Mouse (Mus musculus): ENCODE data around the gene Catsperg1.

DNA sequence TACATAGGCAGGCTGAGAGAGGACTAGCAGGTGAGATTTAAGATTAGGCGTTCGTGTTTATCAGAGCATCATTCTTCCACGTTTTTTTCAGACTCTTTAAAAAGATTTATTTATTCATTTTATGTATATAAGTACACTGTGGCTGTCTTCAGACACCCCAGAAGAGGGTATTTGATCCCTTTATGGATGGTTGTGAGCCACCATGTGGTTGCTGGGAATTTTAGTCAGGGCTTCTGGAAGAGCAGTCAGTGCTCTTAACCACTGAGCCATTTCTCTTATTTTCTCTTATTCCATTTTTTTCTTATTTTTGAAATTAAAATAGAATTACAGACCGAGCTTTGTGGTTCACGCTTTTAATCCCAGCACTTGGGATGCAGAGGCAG is 33.0 kb downstream of the Catsperg1 start:
- TF ChIP-seq CTCF (conservative IDR thresholded peaks at IDR 0.05 in 1 of 2, IDR thresholded peaks at IDR 0.05 in 1 of 2; ENCODE audit: low read depth in 2 of 2, low read length in 2 of 2) (no peak), NELFE (IDR thresholded peaks at IDR 0.05; ENCODE audit: low read depth, low read length) (no peak), UBTF (IDR thresholded peaks at IDR 0.05; ENCODE audit: low read depth, low read length) (no peak), USF1 (IDR thresholded peaks at IDR 0.05; ENCODE audit: low read depth, low read length) (no peak), POLR2A (IDR thresholded peaks at IDR 0.05; ENCODE audit: low read depth, low read length) (no peak), EP300 (IDR thresholded peaks at IDR 0.05; ENCODE audit: low read length) (no peak), MAFK (IDR thresholded peaks at IDR 0.05; ENCODE audit: insufficient replicate concordance, low read length) (no peak), ETS1 (conservative IDR thresholded peaks at IDR 0.05; ENCODE audit: low read depth, low read length) (no peak), ELF1 (IDR thresholded peaks at IDR 0.05; ENCODE audit: low read depth, low read length) (no peak)

Data from CH12.LX (cell line).